Mouse (Mus musculus) limb, embryonic 12.5 days (tissue): ENCODE data around the gene Gtf2f2. TPM values are rescaled to one million over a fixed set of nuclear protein-coding genes. Genes with fewer than 3 reads are reported as not detected.
"Not testable (repeated sequence)": the region's sequence is repeated elsewhere in the genome, so short reads cannot be mapped to it uniquely, and the experiment has no call there.

Experiments
- ATAC-seq: fragments of 200-750 bp; cut with Nextera tagmentation; 2 replicates; pipeline ENCODE4 v1.8.0; 2017; ENCODE audit warnings: low read depth, moderate TSS enrichment; ENCODE audit not compliant: insufficient number of reproducible peaks, insufficient read depth, low FRiP score, low TSS enrichment
- H3K27ac ChIP-seq: fragments of 300-500 bp; sonication (generic); 2 replicates; pipeline ENCODE4 v1.5.1; 2016; ENCODE audit warnings: mild to moderate bottlenecking, moderate library complexity
- H3K27me3 ChIP-seq: fragments of 300-500 bp; sonication (generic); 2 replicates; pipeline ENCODE4 v1.6.1; 2016; ENCODE audit warnings: mild to moderate bottlenecking, moderate library complexity
- H3K36me3 ChIP-seq: fragments of 300-500 bp; sonication (generic); 2 replicates; pipeline ENCODE4 v1.6.1; 2016; ENCODE audit warnings: mild to moderate bottlenecking, moderate library complexity
- H3K4me1 ChIP-seq: fragments of 300-500 bp; sonication (generic); replicated peaks from 2 replicates; pipeline ENCODE4 v1.6.1; 2016
- H3K4me2 ChIP-seq: fragments of 300-500 bp; sonication (generic); 2 replicates; pipeline ENCODE4 v1.6.1; 2016; ENCODE audit warnings: mild to moderate bottlenecking, moderate library complexity
- H3K4me3 ChIP-seq: fragments of 300-500 bp; sonication (generic); replicated peaks from 2 replicates; pipeline ENCODE4 v1.5.1; 2016; ENCODE audit warnings: mild to moderate bottlenecking
- H3K9ac ChIP-seq: fragments of 300-500 bp; sonication (generic); replicated peaks from 2 replicates; pipeline ENCODE4 v1.6.1; 2016; ENCODE audit warnings: mild to moderate bottlenecking, moderate library complexity
- H3K9me3 ChIP-seq: fragments of 300-500 bp; sonication (generic); 2 replicates; pipeline ENCODE4 v1.6.1; 2016; ENCODE audit warnings: mild to moderate bottlenecking, moderate library complexity
- WGBS: fragments of 180-500 bp; shearing (Covaris S2); methylation state at CpG from one replicate; pipeline ENCODE4 v1.1.7; 2016; 5-methylcytosine and 5-hydroxymethylcytosine counted together
- polyA plus RNA-seq: library from polyadenylated mRNA; unstranded; fragments of >200 nt; fragmentation: Nextera tagmentation; extraction: Ambion mirVana; gene quantifications from 2 replicates; pipeline ENCODE4 v1.2.1, GENCODE M21; 2016

The Gtf2f2 gene
- polyA plus RNA-seq, 1 experiment from 2014 or later, result 52.8 TPM

DNA sequence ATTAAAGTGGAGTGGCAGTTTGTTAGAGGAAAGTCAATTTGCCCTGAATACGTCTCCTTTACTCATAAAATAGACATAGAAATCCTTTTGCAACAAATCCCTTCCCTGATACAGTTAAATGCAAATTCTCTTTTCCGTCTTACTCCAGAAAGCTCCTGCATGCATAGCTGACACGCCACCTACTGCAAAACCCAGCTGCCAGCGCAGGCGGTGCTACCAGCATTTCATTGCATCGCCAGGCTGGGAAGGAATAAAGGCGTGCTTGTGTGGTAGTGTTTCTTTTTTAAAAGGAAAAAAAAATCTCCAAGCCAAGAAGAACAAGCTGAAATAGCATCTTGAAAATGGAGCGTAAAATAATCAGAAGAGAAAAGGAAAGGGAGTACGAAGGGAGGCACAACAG is 48.4 kb downstream of the Gtf2f2 start:
- Histone ChIP-seq H3K36me3 (no peaks in the 10 kb centered on the region), H3K9me3 (no peaks in the 10 kb centered on the region), H3K27me3 (no peaks in the 10 kb centered on the region), H3K9ac (no peak overlapping the region), H3K27ac (no peak overlapping the region), H3K4me1 (peaks cover 29% of the 10 kb centered on the region), H3K4me3 (no peak overlapping the region), H3K4me2 (no peak overlapping the region)
- no peak for ATAC-seq
- WGBS, result 80% methylated on average over 9 of the region's 9 CpGs

DNA sequence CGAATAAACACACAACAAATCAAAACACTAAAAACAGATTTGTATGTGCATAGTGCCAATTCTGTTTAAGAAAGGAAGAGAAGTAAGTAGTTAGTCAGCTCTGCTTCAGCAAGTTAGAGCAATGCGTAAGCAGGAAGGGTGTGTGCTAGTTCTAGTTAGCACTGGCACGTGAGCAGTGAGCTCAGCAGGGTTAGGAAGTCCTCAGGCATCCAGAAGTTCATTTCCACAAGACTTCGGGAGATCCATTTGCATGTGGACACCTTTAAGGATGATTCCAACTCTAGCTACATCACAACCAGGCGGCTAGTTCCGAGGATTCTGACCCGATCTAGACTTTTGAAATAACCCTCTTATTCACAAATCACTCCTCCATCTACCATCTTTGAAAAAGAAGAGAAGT is 55.9 kb downstream of the Gtf2f2 start, which contains the start of gene Kctd4:
Gene Kctd4 (plus strand): TSS at position 244 of the 400 bp plus-strand sequence.
- Histone ChIP-seq H3K4me2 (no peak within 1 kb of the TSS), H3K27me3 (no peaks in the 10 kb centered on the region), H3K9ac (no peak within 1 kb of the TSS), H3K4me3 (no peak within 1 kb of the TSS), H3K27ac (no peak within 1 kb of the TSS), H3K4me1 (peaks cover 5% of the 10 kb centered on the region; the same call in 1 of the 2 replicates), H3K36me3 (no peaks in the 10 kb centered on the region), H3K9me3 (no peaks in the 10 kb centered on the region)
- 85% methylated on average over 7 of the region's 7 CpGs for WGBS
- no peak for ATAC-seq

DNA sequence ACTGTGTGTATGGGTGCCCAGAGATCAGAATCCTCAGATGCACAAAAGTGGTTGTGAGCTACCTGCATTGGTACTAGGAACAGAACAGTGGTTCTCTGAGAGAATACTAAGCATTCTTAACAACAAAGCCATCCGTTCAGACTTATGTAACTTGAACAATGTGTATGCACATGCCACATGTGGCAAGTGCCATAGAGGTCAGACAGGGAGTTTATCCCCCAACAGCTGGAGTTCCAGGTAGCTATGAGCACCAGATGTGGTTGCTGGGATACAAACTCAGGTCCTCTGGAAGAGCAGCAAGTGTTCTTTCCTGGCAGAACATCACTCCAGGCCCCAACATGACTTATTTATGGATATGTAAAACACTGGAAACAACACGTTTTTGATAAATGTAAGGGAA is 57.7 kb downstream of the Gtf2f2 start:
- no peak for ATAC-seq
- Histone ChIP-seq H3K9ac (no peak overlapping the region), H3K36me3 (no peaks in the 10 kb centered on the region), H3K27ac (no peak overlapping the region), H3K4me1 (peaks cover 5% of the 10 kb centered on the region; the same call in 1 of the 2 replicates), H3K4me3 (no peak overlapping the region), H3K9me3 (no peaks in the 10 kb centered on the region), H3K4me2 (no peak overlapping the region), H3K27me3 (no peaks in the 10 kb centered on the region)
- WGBS, result 35% methylated on average over 2 of the region's 2 CpGs

DNA sequence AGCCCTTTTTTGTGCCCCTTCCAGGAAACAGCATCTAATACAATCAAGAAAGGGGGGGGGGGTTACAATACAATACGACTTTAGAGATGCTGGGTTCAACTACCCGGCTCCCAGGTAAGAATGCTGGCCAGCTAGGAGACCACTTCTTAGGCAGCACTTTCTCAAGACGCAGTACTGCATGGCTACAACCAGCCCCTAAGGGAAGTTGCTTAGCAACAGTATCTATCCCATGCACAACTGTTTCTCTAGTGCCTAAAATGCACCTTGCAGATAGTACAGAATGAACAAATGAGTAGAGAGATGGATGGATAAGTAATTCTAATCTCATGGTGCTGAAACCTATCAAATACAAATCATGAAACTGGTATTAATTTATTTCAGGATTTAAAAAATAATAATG is 63.0 kb downstream of the Gtf2f2 start:
- Histone ChIP-seq H3K27me3 (no peaks in the 10 kb centered on the region), H3K4me3 (no peak overlapping the region), H3K9ac (no peak overlapping the region), H3K4me1 (no peaks in the 10 kb centered on the region), H3K27ac (no peak overlapping the region), H3K36me3 (0 out of 2 replicates have a peak, but pooled peaks cover 3% of the 10 kb centered on the region), H3K9me3 (no peaks in the 10 kb centered on the region), H3K4me2 (no peak overlapping the region)
- ATAC-seq, result no peak
- 72% methylated on average over 3 of the region's 3 CpGs for WGBS

DNA sequence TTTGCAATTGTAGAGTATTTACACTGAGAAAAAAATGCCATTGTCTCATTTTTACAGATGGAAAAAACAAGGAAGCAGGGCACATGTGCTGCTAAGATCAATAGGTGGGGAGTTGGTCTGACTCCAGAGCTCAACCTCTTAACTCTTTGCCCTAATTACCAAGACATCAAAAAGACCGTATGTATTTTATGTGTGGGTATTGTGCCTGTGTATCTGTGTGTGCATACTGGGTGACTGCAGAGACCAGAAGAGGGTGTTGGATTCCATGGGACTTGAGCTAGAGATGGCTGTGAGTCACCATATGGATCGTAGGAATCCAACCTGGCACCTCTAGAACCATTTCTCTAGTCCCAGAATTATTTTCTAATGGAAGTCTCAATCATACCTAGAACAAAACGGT is 68.3 kb downstream of the Gtf2f2 start:
- no peak for ATAC-seq
- Histone ChIP-seq H3K9ac (no peak overlapping the region), H3K9me3 (no peaks in the 10 kb centered on the region), H3K4me3 (no peak overlapping the region), H3K4me2 (no peak overlapping the region), H3K36me3 (0 out of 2 replicates have a peak, but pooled peaks cover 3% of the 10 kb centered on the region), H3K27ac (no peak overlapping the region), H3K27me3 (no peaks in the 10 kb centered on the region), H3K4me1 (no peaks in the 10 kb centered on the region)
- 85% methylated on average over 3 of the region's 3 CpGs for WGBS

DNA sequence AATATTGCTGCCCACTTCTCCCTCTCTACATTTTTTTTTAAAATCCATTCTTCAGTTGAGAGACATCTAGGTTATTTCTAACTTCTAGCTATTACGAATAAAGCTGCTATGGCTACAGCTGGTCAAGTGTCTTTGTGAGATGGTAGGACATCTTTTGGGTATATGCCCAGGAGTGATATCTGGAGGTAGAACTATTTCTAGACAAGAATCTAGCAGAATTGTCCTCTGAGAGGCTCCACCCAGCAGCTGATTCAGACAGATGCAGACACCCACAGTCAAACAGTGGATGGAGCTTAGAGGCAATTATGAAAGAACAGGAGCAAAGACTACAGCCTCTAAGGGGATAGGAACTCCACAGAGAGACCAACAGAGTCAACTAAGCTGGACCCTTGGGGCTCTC is 69.2 kb downstream of the Gtf2f2 start:
- Histone ChIP-seq H3K27me3 (no peaks in the 10 kb centered on the region), H3K36me3 (0 out of 2 replicates have a peak, but pooled peaks cover 3% of the 10 kb centered on the region), H3K4me1 (no peaks in the 10 kb centered on the region), H3K4me3 (no peak overlapping the region), H3K4me2 (no peak overlapping the region), H3K9me3 (no peaks in the 10 kb centered on the region), H3K9ac (no peak overlapping the region), H3K27ac (no peak overlapping the region)
- WGBS, result 82% methylated on average over 1 of the region's 1 CpGs
- ATAC-seq, result no peak

DNA sequence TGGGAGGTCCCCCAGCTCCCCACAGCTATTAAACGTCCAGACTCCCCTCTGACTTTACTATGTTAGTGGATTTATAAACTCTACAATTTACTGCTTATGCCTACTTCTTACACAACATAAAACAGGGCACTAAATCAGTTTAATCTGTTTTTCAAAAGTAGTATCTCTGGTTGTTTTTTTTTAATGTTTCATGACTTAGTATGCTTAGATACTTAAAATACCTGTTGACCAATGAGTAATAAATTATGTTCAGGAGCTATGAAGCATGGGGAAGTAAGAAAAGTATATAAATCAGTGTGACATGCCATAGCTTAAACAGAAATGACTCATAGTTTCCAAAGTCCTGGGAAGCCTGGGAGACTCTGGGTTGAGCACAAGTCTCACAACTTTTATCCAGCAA is 73.0 kb downstream of the Gtf2f2 start:
- Histone ChIP-seq H3K9ac (no peak overlapping the region), H3K4me3 (no peak overlapping the region), H3K9me3 (no peaks in the 10 kb centered on the region), H3K36me3 (no peaks in the 10 kb centered on the region), H3K4me2 (no peak overlapping the region), H3K27me3 (no peaks in the 10 kb centered on the region), H3K4me1 (no peaks in the 10 kb centered on the region), H3K27ac (no peak overlapping the region)
- ATAC-seq, result no peak
- 12% methylated on average over 1 of the region's 1 CpGs for WGBS

DNA sequence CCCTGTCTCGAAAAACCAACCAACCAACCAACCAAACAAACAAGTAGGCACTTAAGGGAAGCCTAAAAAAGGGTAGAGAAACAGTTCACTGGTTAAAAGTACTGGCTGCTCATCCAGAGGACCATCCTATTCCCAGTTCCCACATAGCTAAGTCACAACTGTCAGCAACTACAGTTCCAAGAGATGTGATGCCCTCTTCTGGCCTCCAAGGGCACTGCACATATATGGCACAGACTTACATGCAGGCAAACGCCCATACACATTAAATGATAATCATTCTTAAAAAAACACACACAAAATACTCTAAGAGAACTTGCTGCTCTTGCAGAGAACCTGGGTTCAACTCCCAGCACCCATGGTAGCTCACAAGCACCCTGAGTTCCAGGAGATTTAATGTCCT is 76.3 kb downstream of the Gtf2f2 start:
- Histone ChIP-seq H3K36me3 (no peaks in the 10 kb centered on the region), H3K4me2 (no peak overlapping the region), H3K27ac (no peak overlapping the region), H3K27me3 (no peaks in the 10 kb centered on the region), H3K4me1 (no peaks in the 10 kb centered on the region), H3K9ac (no peak overlapping the region), H3K9me3 (no peaks in the 10 kb centered on the region), H3K4me3 (no peak overlapping the region)
- 91% methylated on average over 2 of the region's 2 CpGs for WGBS
- no peak for ATAC-seq

DNA sequence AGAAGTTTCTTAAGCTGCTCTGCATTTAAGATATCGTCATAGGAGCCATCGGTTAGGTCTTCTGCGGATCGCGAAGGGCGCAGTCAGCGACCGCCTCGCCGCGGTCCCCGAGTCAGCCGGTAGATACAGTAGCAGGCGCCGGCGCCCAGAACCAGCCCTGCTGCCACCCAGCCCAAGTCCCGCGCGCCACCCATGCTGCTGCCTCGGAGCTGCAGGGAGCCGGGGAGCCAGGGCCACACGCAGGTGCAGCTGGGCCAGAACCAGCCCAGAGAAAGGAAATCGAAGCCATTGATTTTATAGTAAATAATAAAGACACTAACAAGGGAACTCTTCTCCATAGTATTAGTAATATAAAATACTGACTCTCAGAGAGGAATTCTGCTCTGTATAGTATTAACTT is 79.4 kb downstream of the Gtf2f2 start:
- Histone ChIP-seq H3K4me1 (no peaks in the 10 kb centered on the region), H3K27ac (no peak overlapping the region), H3K36me3 (no peaks in the 10 kb centered on the region), H3K9ac (no peak overlapping the region), H3K9me3 (no peaks in the 10 kb centered on the region), H3K4me3 (no peak overlapping the region), H3K4me2 (no peak overlapping the region), H3K27me3 (no peaks in the 10 kb centered on the region)
- no peak for ATAC-seq
- 94% methylated on average over 23 of the region's 23 CpGs for WGBS

DNA sequence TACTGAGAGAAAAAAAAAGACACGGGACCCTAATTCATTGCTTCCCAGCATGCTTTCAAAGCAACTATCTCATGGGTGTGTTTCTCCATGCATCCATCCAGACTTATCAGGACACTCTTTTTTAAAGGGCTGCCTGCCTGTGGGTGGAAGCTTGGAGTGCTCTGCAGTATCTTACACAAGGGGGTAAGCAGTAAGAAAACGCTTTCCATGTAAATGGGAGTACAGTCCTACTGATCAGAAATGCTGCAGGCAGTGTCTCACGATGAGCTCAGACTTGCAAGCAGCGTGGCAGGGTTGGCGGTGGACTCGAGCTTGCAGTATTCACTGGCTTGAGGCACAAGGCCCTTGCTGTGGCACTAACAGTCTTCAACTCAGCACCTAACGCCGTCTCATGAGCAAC is 81.0 kb downstream of the Gtf2f2 start:
- H3K27ac ChIP-seq, H3K9me3 ChIP-seq, H3K4me2 ChIP-seq, H3K4me3 ChIP-seq, H3K9ac ChIP-seq, H3K36me3 ChIP-seq, H3K27me3 ChIP-seq, H3K4me1 ChIP-seq, ATAC-seq: not testable (repeated sequence)
- WGBS, result 91% methylated on average over 8 of the region's 8 CpGs

DNA sequence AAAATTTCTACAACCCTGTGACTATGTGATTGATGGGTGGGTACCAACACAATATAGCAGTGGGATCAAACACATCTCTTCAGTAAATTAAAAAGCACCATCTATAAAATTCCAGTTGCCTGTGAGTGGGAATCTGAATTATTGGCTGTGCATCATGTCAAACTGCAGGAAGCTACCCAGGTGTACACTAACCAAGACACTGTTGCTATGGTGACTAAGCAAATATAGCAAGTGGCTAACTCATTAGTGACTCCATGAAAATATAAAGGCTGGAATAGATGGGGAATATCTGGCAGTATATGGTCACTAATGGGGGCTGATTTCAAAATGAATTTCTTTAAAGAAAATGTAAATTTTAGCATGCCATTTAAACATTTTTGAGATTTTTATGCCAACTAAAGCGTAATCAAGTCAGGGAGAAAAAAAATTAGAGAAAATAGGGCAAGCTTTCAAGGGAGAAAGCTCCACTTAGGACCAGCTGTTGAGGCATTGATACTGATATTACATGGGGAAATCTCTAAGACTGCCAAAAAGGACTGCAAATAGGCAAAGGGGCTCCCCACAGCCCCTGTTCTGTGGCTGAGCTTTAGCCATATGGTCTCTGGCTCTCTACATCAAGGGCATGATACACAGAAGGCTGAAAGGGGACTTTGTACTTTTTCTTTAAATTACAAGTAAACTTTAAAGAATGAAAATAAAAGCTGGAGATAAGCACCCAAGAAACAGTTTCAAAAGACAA is 87.2 kb downstream of the Gtf2f2 start:
- WGBS, result 88% methylated on average over 1 of the region's 1 CpGs
- Histone ChIP-seq H3K27me3 (no peaks in the 10 kb centered on the region), H3K9me3 (no peaks in the 10 kb centered on the region), H3K4me2 (no peak overlapping the region), H3K4me3 (no peak overlapping the region), H3K27ac (no peak overlapping the region), H3K4me1 (no peaks in the 10 kb centered on the region), H3K36me3 (no peaks in the 10 kb centered on the region), H3K9ac (no peak overlapping the region)
- no peak for ATAC-seq

DNA sequence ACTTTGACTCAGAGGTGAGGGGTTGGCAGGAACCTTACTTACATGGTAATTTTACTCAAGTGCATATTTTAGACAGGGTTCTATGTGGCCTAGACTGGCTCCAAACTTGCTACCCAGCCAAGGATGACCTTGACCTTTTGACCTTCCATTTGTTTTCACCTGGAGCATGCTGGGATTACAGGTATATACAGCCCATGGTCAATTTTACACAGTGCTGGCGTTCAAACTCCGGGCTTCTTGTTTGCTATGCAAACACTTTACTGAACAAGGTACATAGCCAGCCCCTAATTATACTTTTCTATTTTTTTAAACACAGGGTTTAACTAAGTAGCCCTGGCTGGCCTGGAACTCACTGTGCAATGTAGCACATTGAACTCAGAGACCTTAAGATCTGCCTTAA is 98.0 kb downstream of the Gtf2f2 start:
- Histone ChIP-seq H3K27me3 (no peaks in the 10 kb centered on the region), H3K27ac (no peak overlapping the region), H3K9ac (no peak overlapping the region), H3K36me3 (no peaks in the 10 kb centered on the region), H3K4me2 (no peak overlapping the region), H3K9me3 (no peaks in the 10 kb centered on the region), H3K4me3 (no peak overlapping the region), H3K4me1 (no peaks in the 10 kb centered on the region)
- ATAC-seq, result no peak
- 99% methylated on average over 2 of the region's 2 CpGs for WGBS
